Comparison of ENCODE assay signal across 13 mouse cellular contexts in genomic region chr17:73790284-73791020, GRCm38 (mm10). TPM values are rescaled to one million over a fixed set of nuclear protein-coding genes. Genes with fewer than 3 reads are reported as not detected.
DNase-seq lines count a peak whose midpoint lies in the region; ATAC-seq and TF ChIP-seq lines count a peak whose summit lies in the region.
"Had no signal": no experiment of that assay in that cellular context is flagged by ENCODE, and none has a peak within 500 bp of the region (broad histone marks: within the 10 kb centered on the region; RNA-seq: fewer than 3 reads in every experiment).

No protein-coding gene starts in this region.

- no peak for TF ChIP-seq CTCF in liver, adult 2 months (IDR thresholded peaks at IDR 0.05; ENCODE audit: low read depth, low read length)

- H3K36me3 ChIP-seq in liver, adult 2 months (ENCODE audit: control insufficient read depth, insufficient read depth, low read length) = no peaks in the 10 kb centered on the region
- H3K36me3 ChIP-seq in liver, embryonic 12.5 days = no peaks in the 10 kb centered on the region
- no peaks in the 10 kb centered on the region for H3K36me3 ChIP-seq in hindbrain, embryonic 15.5 days
- H3K36me3 ChIP-seq in midbrain, embryonic 13.5 days = no peaks in the 10 kb centered on the region
- H3K36me3 ChIP-seq: limb, embryonic 10.5 days; liver, embryonic 15.5 days had no signal

- 60% methylated on average over 12 of the region's 12 CpGs for WGBS in liver, adult 2 months
- WGBS in liver, embryonic 12.5 days (ENCODE audit: insufficient replicate concordance) = 39% methylated on average over 12 of the region's 12 CpGs
- WGBS in hindbrain, embryonic 15.5 days = 14% methylated on average over 12 of the region's 12 CpGs
- WGBS in midbrain, embryonic 13.5 days = 16% methylated on average over 12 of the region's 12 CpGs

- H3K4me1 ChIP-seq in liver, adult 2 months (ENCODE audit: control insufficient read depth, insufficient read depth, low read length) = peaks cover under 1% of the 10 kb centered on the region; the same call in 1 of the 2 replicates
- no peaks in the 10 kb centered on the region for H3K4me1 ChIP-seq in liver, embryonic 12.5 days
- H3K4me1 ChIP-seq in hindbrain, embryonic 15.5 days (replicated peaks) = no peaks in the 10 kb centered on the region
- H3K4me1 ChIP-seq in midbrain, embryonic 13.5 days (replicated peaks) = peaks cover 13% of the 10 kb centered on the region
- H3K4me1 ChIP-seq: limb, embryonic 10.5 days; liver, embryonic 15.5 days had no signal

- no peak for TF ChIP-seq POLR2A in liver, adult 2 months (IDR thresholded peaks at IDR 0.05; ENCODE audit: extremely low read depth, insufficient read depth, low read length)

- no peak overlapping the region for H3K9ac ChIP-seq in liver, adult 2 months (ENCODE audit: low read depth, low read length)
- H3K9ac ChIP-seq in liver, embryonic 12.5 days = no peak overlapping the region
- H3K9ac ChIP-seq in hindbrain, embryonic 15.5 days = no peak overlapping the region
- H3K9ac ChIP-seq in midbrain, embryonic 13.5 days (replicated peaks) = 0 out of 2 replicates have a peak overlapping the region, but pooled peaks have one; percentile 3
- H3K9ac ChIP-seq: liver, embryonic 15.5 days had no signal

- no peak for ATAC-seq in liver, embryonic 12.5 days
- ATAC-seq in hindbrain, embryonic 15.5 days (ENCODE audit: low FRiP score, low read depth) = no peak
- peak; percentile 50; the same call in 1 of the 2 replicates for ATAC-seq in midbrain, embryonic 13.5 days
- ATAC-seq: CD4-positive, CD25-positive, alpha-beta regulatory T cell, adult 4 months; intestine, postnatal 0 days had no signal

- no peak overlapping the region for H3K4me3 ChIP-seq in liver, adult 2 months (ENCODE audit: insufficient read depth, low read depth, low read length)
- H3K4me3 ChIP-seq in liver, embryonic 12.5 days = no peak overlapping the region
- no peak overlapping the region for H3K4me3 ChIP-seq in hindbrain, embryonic 15.5 days
- no peak overlapping the region for H3K4me3 ChIP-seq in midbrain, embryonic 13.5 days (replicated peaks)
- H3K4me3 ChIP-seq: limb, embryonic 10.5 days; liver, embryonic 15.5 days had no signal

- H3K27me3 ChIP-seq in liver, adult 2 months (ENCODE audit: control insufficient read depth, insufficient read depth, low read length) = no peaks in the 10 kb centered on the region
- no peaks in the 10 kb centered on the region for H3K27me3 ChIP-seq in liver, embryonic 12.5 days (replicated peaks)
- H3K27me3 ChIP-seq in hindbrain, embryonic 15.5 days = no peaks in the 10 kb centered on the region
- no peaks in the 10 kb centered on the region for H3K27me3 ChIP-seq in midbrain, embryonic 13.5 days
- H3K27me3 ChIP-seq: liver, embryonic 15.5 days had no signal

- H3K79me2 ChIP-seq in liver, adult 2 months (ENCODE audit: control insufficient read depth, insufficient read depth, low read length) = no peaks in the 10 kb centered on the region

- H3K9me3 ChIP-seq in liver, embryonic 12.5 days (replicated peaks) = no peaks in the 10 kb centered on the region
- no peaks in the 10 kb centered on the region for H3K9me3 ChIP-seq in hindbrain, embryonic 15.5 days
- no peaks in the 10 kb centered on the region for H3K9me3 ChIP-seq in midbrain, embryonic 13.5 days
- H3K9me3 ChIP-seq: limb, embryonic 10.5 days; liver, embryonic 15.5 days had no signal

- peak; percentile 27 to 28 for DNase-seq in heart, postnatal 10 days
- no peak for DNase-seq in heart, adult 8-10 months (ENCODE audit: low spot score)
- peak; percentile 19 for DNase-seq in liver, adult 2 months (ENCODE audit: extremely low read depth, low read depth, low spot score)
- no peak for DNase-seq in gastrocnemius, adult 8-10 months (ENCODE audit: low spot score in 2 of 2)
- DNase-seq: adrenal gland, postnatal 36 days; layer of hippocampus, postnatal 36 days had no signal

- H3K27ac ChIP-seq in liver, adult 2 months (replicated peaks; ENCODE audit: insufficient read depth, low read depth, low read length) = peak overlapping the region; percentile 29; the same call in 1 of the 2 replicates
- H3K27ac ChIP-seq in liver, embryonic 12.5 days = no peak overlapping the region
- peak overlapping the region; percentile 42; the same call in 1 of the 2 replicates for H3K27ac ChIP-seq in hindbrain, embryonic 15.5 days (replicated peaks)
- peak overlapping the region; percentile 47 for H3K27ac ChIP-seq in midbrain, embryonic 13.5 days
- H3K27ac ChIP-seq: limb, embryonic 10.5 days; liver, embryonic 15.5 days had no signal

- intact Hi-C loops in heart, postnatal 10 days (cut with DNase I) = no loop called here

- no peak overlapping the region for H3K4me2 ChIP-seq in liver, embryonic 12.5 days
- H3K4me2 ChIP-seq in hindbrain, embryonic 15.5 days = no peak overlapping the region
- H3K4me2 ChIP-seq in midbrain, embryonic 13.5 days (replicated peaks) = no peak overlapping the region
- H3K4me2 ChIP-seq: liver, embryonic 15.5 days had no signal

RNA-seq across cellular contexts. Expression of gene Ehd3, which starts 13.5 kb away (rescaled TPM):
- 1 to 10 TPM; 3.3 to 4.3 TPM for total RNA-seq in heart, postnatal 10 days (2021)
- 1 to 10 TPM; 2.7 to 4.1 (median 3.2) TPM for total RNA-seq in heart, adult 8-10 months (2022)
- total RNA-seq in liver, adult 2 months (2014; rRNA removed) = 37.5 and 40.6 TPM in 2 replicates
- polyA plus RNA-seq in liver, adult 2 months (2012; rRNA removed) = 26.0 and 30.6 TPM in 2 replicates
- polyA plus RNA-seq in liver, embryonic 12.5 days (2016; fragmentation: Nextera tagmentation; extraction: Ambion mirVana) = 29.8 and 30.3 TPM in 2 replicates
- 20.3 and 26.9 TPM in 2 replicates for polyA plus RNA-seq in hindbrain, embryonic 15.5 days (2015; fragmentation: Nextera tagmentation; extraction: Ambion mirVana)
- polyA plus RNA-seq in midbrain, embryonic 13.5 days (2015; fragmentation: Nextera tagmentation; extraction: Ambion mirVana) = 10.7 and 11.4 TPM in 2 replicates
- total RNA-seq in gastrocnemius, adult 8-10 months (2022) = 1 to 10 TPM; 5.3 to 6.8 (median 5.5) TPM

Comparison
In these comparisons a context has a peak if more than half of its experiments do, and no peak if none do; other contexts are left out.
1. DNase-seq: peak in heart, postnatal 10 days (2 of 2) and liver, adult 2 months (single experiment); none in heart, adult 8-10 months (single experiment) and gastrocnemius, adult 8-10 months (0 of 2).